Mouse (Mus musculus): ENCODE data around the gene Rufy3.

The Rufy3 gene

DNA sequence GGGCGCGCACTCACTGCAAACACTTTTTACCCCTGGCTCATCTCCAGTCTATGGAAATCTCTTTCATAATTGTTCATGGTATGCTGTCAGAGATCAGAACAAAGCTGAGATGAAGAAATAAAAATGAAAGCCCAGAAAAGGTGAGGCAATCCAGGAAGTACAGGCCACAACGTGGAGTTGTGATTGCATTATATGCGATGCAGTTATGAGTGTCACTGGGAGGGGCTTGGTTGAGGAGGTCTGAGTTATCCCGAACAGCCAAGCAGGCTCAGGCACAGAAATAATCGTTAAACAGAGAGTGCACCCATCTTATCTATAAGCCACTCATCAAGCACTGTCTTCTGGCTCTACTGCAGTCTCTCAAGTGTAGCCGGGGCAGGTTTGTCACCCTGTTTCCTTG is 114.1 kb downstream of the Rufy3 start:
- peaks cover 75% of the 10 kb centered on the region for H3K4me1 ChIP-seq (replicated peaks; ENCODE audit: low read depth, low read length)
- no peaks in the 10 kb centered on the region for H3K9me3 ChIP-seq (ENCODE audit: low read length)
- TF ChIP-seq POU5F1 (IDR thresholded peaks at IDR 0.05; ENCODE audit: borderline replicate concordance, low read length) (no peak), NANOG (IDR thresholded peaks at IDR 0.05; ENCODE audit: borderline replicate concordance, low read length) (no peak), CTCF (conservative IDR thresholded peaks at IDR 0.05; ENCODE audit: low read length) (no peak)
- H3K4me3 ChIP-seq (replicated peaks; ENCODE audit: low read length), result peak overlapping the region; percentile 24
- H3K36me3 ChIP-seq (ENCODE audit: insufficient read depth, low read length), result 0 out of 2 replicates have a peak, but pooled peaks cover under 1% of the 10 kb centered on the region
- H3K27me3 ChIP-seq (ENCODE audit: insufficient read depth, low read length), result peaks cover 21% of the 10 kb centered on the region

DNA sequence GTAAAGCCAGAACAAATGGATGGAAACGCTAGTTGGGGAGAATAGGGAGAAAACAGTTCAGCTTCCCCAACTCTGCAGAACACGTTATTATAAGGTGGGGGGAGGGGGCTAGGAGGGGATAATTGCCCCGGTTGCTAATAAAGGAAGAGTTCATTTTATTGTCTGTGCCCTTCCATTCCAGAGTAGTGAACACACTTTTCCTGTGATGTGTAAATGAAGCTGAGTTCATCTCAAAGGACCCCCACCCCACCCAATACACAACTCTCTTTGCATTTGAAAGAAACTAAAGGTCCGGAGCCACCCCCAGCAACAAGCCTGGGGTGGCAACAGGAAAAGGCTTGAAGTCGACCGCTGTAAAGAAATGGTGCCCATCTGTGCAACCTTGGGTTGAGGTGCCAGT is 114.5 kb downstream of the Rufy3 start:
- peaks cover 75% of the 10 kb centered on the region for H3K4me1 ChIP-seq (replicated peaks; ENCODE audit: low read depth, low read length)
- no peaks in the 10 kb centered on the region for H3K9me3 ChIP-seq (ENCODE audit: low read length)
- H3K36me3 ChIP-seq (ENCODE audit: insufficient read depth, low read length), result no peaks in the 10 kb centered on the region
- TF ChIP-seq POU5F1 (IDR thresholded peaks at IDR 0.05; ENCODE audit: borderline replicate concordance, low read length) (peak; percentile 85), CTCF (conservative IDR thresholded peaks at IDR 0.05; ENCODE audit: low read length) (no peak), NANOG (IDR thresholded peaks at IDR 0.05; ENCODE audit: borderline replicate concordance, low read length) (peak; percentile 93)
- peaks cover 21% of the 10 kb centered on the region for H3K27me3 ChIP-seq (ENCODE audit: insufficient read depth, low read length)
- H3K4me3 ChIP-seq (replicated peaks; ENCODE audit: low read length), result peak overlapping the region; percentile 24

DNA sequence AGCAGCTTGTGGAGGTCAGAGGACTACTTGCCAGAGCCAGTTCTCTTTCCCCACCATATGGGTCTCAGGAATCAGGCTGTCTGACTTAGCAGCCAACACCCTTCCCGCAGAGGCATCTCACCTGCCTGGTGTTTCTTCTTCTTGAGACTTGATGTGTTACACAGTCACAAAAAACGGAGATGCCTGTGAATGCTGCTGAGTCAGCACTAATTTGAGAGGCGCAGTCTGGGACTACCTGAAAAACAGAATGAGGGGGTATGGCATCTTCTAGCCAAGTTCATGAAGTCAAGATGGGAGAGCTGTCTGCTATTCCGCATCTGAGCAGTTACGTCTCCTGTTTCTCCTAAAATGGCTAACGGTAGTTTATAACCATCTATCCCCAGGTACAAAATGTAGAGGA is 115.7 kb downstream of the Rufy3 start:
- no peak for TF ChIP-seq NANOG (IDR thresholded peaks at IDR 0.05; ENCODE audit: borderline replicate concordance, low read length)
- no peak for TF ChIP-seq POU5F1 (IDR thresholded peaks at IDR 0.05; ENCODE audit: borderline replicate concordance, low read length)
- no peak for TF ChIP-seq CTCF (conservative IDR thresholded peaks at IDR 0.05; ENCODE audit: low read length)
- H3K36me3 ChIP-seq (ENCODE audit: insufficient read depth, low read length), result no peaks in the 10 kb centered on the region

DNA sequence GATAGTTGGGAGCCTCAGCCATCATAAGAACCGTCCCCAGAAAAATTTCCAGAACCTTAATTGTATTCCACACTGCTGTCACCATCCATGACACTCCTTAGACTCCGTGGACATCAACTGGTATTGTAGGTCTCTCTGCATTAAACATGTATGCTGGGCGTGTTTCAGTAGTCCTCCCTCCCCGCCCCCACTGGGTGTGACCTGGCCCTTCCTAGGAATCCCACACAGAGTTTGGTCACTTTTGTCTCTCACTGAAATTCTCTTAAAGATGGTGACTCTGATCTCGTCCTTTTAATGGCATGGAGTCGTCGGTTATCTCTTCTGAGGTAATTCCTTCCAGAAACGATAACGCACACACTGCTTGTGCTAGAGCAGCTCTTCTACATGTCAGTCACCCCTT is 118.9 kb downstream of the Rufy3 start:
- peak overlapping the region; percentile 27; the same call in 1 of the 2 replicates for H3K4me3 ChIP-seq (replicated peaks; ENCODE audit: low read length)
- peaks cover 72% of the 10 kb centered on the region for H3K4me1 ChIP-seq (replicated peaks; ENCODE audit: low read depth, low read length)
- H3K27me3 ChIP-seq (ENCODE audit: insufficient read depth, low read length), result peaks cover 13% of the 10 kb centered on the region
- H3K36me3 ChIP-seq (ENCODE audit: insufficient read depth, low read length), result no peaks in the 10 kb centered on the region
- TF ChIP-seq POU5F1 (IDR thresholded peaks at IDR 0.05; ENCODE audit: borderline replicate concordance, low read length), result no peak
- no peak for TF ChIP-seq CTCF (conservative IDR thresholded peaks at IDR 0.05; ENCODE audit: low read length)
- no peaks in the 10 kb centered on the region for H3K9me3 ChIP-seq (ENCODE audit: low read length)

More for the DNA sequence above, 115.7 kb downstream of the Rufy3 start:
- H3K4me1 ChIP-seq (replicated peaks; ENCODE audit: low read depth, low read length), result peaks cover 81% of the 10 kb centered on the region
- H3K4me3 ChIP-seq (replicated peaks; ENCODE audit: low read length), result no peak overlapping the region
- peaks cover 21% of the 10 kb centered on the region for H3K27me3 ChIP-seq (ENCODE audit: insufficient read depth, low read length)
- no peaks in the 10 kb centered on the region for H3K9me3 ChIP-seq (ENCODE audit: low read length)

DNA sequence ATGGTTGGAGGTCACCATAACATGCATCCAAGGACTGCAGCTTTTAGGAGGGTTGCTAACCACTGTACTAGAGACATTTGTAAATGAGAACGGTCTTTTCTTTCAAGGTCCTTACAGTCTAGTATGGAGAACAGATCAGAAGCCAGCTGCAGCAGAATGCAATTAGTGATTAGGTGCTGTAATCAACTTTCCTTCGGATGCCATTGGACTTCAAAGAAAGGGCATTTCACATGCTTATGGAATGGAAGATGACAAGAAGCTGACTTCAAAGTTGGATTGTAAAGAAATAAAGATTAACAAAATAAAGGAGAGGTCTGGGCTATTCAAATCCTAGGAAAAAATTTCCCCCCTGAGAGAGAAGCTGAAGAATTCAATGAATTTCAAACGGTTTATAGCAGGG is 119.4 kb downstream of the Rufy3 start:
- no peaks in the 10 kb centered on the region for H3K36me3 ChIP-seq (ENCODE audit: insufficient read depth, low read length)
- no peak for TF ChIP-seq NANOG (IDR thresholded peaks at IDR 0.05; ENCODE audit: borderline replicate concordance, low read length)
- no peak for TF ChIP-seq POU5F1 (IDR thresholded peaks at IDR 0.05; ENCODE audit: borderline replicate concordance, low read length)
- TF ChIP-seq CTCF (conservative IDR thresholded peaks at IDR 0.05; ENCODE audit: low read length), result no peak
- H3K27me3 ChIP-seq (ENCODE audit: insufficient read depth, low read length), result peaks cover 13% of the 10 kb centered on the region
- peaks cover 72% of the 10 kb centered on the region for H3K4me1 ChIP-seq (replicated peaks; ENCODE audit: low read depth, low read length)
- H3K9me3 ChIP-seq (ENCODE audit: low read length), result no peaks in the 10 kb centered on the region
- no peak overlapping the region for H3K4me3 ChIP-seq (replicated peaks; ENCODE audit: low read length)

DNA sequence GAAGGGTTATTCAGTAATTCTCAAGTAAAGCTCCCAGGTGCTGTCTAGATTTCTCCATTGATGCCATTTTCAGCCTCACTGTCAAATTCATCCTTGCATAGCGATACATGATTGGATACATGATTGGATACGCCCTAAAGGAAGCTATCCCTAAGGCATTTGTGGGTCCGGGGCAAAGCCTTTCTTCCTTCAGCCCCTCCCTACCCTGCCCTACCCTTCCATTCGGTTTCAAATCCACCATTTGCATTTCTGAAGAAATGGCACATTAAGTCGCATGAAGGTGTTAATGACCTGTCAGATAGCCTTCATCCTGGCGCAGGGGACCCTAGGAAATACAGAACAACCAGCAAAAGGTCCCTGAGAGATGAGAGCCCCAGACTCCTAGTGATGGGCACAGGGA is 120.5 kb downstream of the Rufy3 start:
- H3K4me3 ChIP-seq (replicated peaks; ENCODE audit: low read length), result peak overlapping the region; percentile 32
- H3K4me1 ChIP-seq (replicated peaks; ENCODE audit: low read depth, low read length), result peaks cover 67% of the 10 kb centered on the region
- TF ChIP-seq NANOG (IDR thresholded peaks at IDR 0.05; ENCODE audit: borderline replicate concordance, low read length) (no peak), CTCF (conservative IDR thresholded peaks at IDR 0.05; ENCODE audit: low read length) (no peak), POU5F1 (IDR thresholded peaks at IDR 0.05; ENCODE audit: borderline replicate concordance, low read length) (no peak)
- no peaks in the 10 kb centered on the region for H3K36me3 ChIP-seq (ENCODE audit: insufficient read depth, low read length)
- no peaks in the 10 kb centered on the region for H3K9me3 ChIP-seq (ENCODE audit: low read length)
- peaks cover 13% of the 10 kb centered on the region for H3K27me3 ChIP-seq (ENCODE audit: insufficient read depth, low read length)

DNA sequence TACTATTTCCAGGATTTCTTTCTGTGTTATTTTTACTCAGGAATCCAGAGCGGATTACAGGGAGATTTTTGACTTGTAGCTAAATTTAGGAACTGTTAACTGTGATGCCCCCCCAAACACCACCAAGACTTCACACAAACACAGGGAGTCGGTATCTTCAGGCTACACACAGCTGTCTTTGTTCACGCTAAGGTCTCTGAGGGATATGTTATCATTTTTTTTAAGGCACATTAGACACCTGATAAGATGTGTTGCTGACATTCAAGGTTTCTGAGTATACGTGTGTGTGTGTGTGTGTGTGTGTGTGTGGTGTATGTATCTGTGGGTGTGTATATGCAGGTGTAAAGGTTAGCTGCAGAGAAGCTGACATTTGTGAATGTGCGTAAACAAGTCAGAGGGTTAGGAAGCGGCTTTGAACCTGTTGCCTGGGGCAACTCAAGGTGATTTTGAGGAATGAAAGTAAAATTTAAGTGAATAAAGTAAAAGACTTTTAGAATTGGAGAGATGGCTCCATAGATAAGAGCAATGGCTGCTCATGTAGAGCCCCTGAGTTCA is 121.0 kb downstream of the Rufy3 start:
- no peaks in the 10 kb centered on the region for H3K36me3 ChIP-seq (ENCODE audit: insufficient read depth, low read length)
- peaks cover 10% of the 10 kb centered on the region for H3K27me3 ChIP-seq (ENCODE audit: insufficient read depth, low read length)
- TF ChIP-seq NANOG (IDR thresholded peaks at IDR 0.05; ENCODE audit: borderline replicate concordance, low read length), result no peak

DNA sequence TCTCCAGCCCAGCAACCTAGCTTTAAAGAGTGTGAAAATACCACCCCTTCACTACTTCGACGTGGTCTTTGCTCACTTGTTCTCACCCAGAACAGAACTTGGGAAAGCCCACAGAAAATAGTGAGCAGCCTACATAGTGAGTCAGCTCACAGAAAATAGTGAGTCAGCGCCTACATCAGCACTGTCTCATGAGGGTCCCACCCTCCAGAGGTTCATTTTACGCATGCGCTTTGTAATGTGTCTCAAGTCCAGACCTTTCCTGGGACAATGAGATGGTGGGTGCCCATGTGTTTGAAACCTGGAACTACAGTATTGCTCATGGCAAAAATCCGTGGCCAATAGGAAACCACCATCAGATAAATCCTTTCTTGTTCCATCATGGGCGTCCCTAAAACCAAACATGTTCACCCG is 123.2 kb downstream of the Rufy3 start:
- Histone ChIP-seq H3K4me3 (replicated peaks; ENCODE audit: low read length) (no peak overlapping the region), H3K9me3 (ENCODE audit: low read length) (no peaks in the 10 kb centered on the region), H3K4me1 (replicated peaks; ENCODE audit: low read depth, low read length) (peaks cover 49% of the 10 kb centered on the region), H3K36me3 (ENCODE audit: insufficient read depth, low read length) (no peaks in the 10 kb centered on the region), H3K27me3 (ENCODE audit: insufficient read depth, low read length) (peaks cover 2% of the 10 kb centered on the region; the same call in 1 of the 2 replicates)
- no peak for TF ChIP-seq NANOG (IDR thresholded peaks at IDR 0.05; ENCODE audit: borderline replicate concordance, low read length)
- no peak for TF ChIP-seq POU5F1 (IDR thresholded peaks at IDR 0.05; ENCODE audit: borderline replicate concordance, low read length)
- no peak for TF ChIP-seq CTCF (conservative IDR thresholded peaks at IDR 0.05; ENCODE audit: low read length)

More for the DNA sequence above, 121.0 kb downstream of the Rufy3 start:
- peak overlapping the region; percentile 32 for H3K4me3 ChIP-seq (replicated peaks; ENCODE audit: low read length)
- H3K9me3 ChIP-seq (ENCODE audit: low read length), result no peaks in the 10 kb centered on the region
- H3K4me1 ChIP-seq (replicated peaks; ENCODE audit: low read depth, low read length), result peaks cover 62% of the 10 kb centered on the region

DNA sequence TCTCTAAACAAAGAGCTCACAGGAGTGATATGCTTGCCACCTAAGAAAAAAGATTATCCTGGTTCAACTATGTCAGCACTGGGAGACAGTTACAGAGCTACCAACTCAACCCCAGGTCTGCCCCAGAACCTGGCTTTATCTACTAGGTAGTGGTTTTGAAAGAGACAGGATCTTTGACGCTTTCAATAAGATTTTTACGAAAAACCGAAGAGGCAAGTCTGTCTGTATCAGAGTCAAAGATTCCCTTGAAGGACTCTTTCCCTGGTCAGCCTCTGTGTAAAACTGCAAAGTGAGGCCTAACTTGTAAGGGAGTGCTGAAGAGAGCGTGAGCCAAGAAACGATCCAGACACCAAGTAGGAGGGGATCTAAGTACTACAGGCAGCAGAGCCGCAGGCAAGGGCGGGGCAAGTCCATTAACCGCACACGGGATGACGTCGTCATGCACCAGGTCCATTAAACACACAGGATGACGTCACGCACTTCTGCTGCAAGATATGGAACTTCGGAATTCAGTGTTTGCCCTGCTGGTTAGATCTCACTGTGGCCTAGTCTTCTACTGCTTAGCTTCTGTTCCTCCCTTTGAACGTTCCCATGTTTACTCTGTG is 123.8 kb downstream of the Rufy3 start:
- TF ChIP-seq CTCF (conservative IDR thresholded peaks at IDR 0.05; ENCODE audit: low read length) (no peak), NANOG (IDR thresholded peaks at IDR 0.05; ENCODE audit: borderline replicate concordance, low read length) (no peak), POU5F1 (IDR thresholded peaks at IDR 0.05; ENCODE audit: borderline replicate concordance, low read length) (no peak)
- peak overlapping the region; percentile 20 for H3K4me3 ChIP-seq (replicated peaks; ENCODE audit: low read length)

More for the DNA sequence above, 123.8 kb downstream of the Rufy3 start:
- Histone ChIP-seq H3K36me3 (ENCODE audit: insufficient read depth, low read length) (no peaks in the 10 kb centered on the region), H3K4me1 (replicated peaks; ENCODE audit: low read depth, low read length) (peaks cover 42% of the 10 kb centered on the region), H3K9me3 (ENCODE audit: low read length) (no peaks in the 10 kb centered on the region), H3K27me3 (ENCODE audit: insufficient read depth, low read length) (no peaks in the 10 kb centered on the region; the same call in 1 of the 2 replicates)
